ENCODE assay signal across 17 mouse cellular contexts in genomic region chr6:66906244-66906643, GRCm38 (mm10).
"Had no signal": no experiment of that assay in that cellular context is flagged by ENCODE, and none has a peak within 500 bp of the region (broad histone marks: within the 10 kb centered on the region; RNA-seq: fewer than 3 reads in every experiment).

No protein-coding gene starts in this region.

- H3K4me1 ChIP-seq: midbrain, embryonic 13.5 days; midbrain, embryonic 15.5 days; neural tube, embryonic 12.5 days had no signal

- H3K9ac ChIP-seq: liver, postnatal 0 days; lung, embryonic 15.5 days; midbrain, embryonic 13.5 days; midbrain, embryonic 15.5 days; neural tube, embryonic 12.5 days had no signal

- H3K27me3 ChIP-seq: lung, embryonic 15.5 days; megakaryocyte, embryonic 14.5 days; midbrain, embryonic 13.5 days; midbrain, embryonic 15.5 days; neural tube, embryonic 12.5 days had no signal

- H3K36me3 ChIP-seq: lung, embryonic 15.5 days; midbrain, embryonic 13.5 days; midbrain, embryonic 15.5 days; neural tube, embryonic 12.5 days had no signal

- H3K4me3 ChIP-seq: lung, embryonic 15.5 days; megakaryocyte, embryonic 14.5 days; midbrain, embryonic 13.5 days; midbrain, embryonic 15.5 days; neural tube, embryonic 12.5 days had no signal

- H3K4me2 ChIP-seq: lung, embryonic 15.5 days; midbrain, embryonic 11.5 days; midbrain, embryonic 13.5 days; midbrain, embryonic 15.5 days; neural tube, embryonic 12.5 days had no signal

- H3K9me3 ChIP-seq: lung, embryonic 15.5 days; megakaryocyte, embryonic 14.5 days; midbrain, embryonic 13.5 days; midbrain, embryonic 15.5 days; neural tube, embryonic 12.5 days had no signal

- H3K27ac ChIP-seq: lung, embryonic 15.5 days; macrophage; midbrain, embryonic 13.5 days; midbrain, embryonic 15.5 days; neural tube, embryonic 12.5 days had no signal

- ATAC-seq: liver, postnatal 0 days; lung, postnatal 0 days; midbrain, embryonic 13.5 days; midbrain, embryonic 15.5 days had no signal

- DNase-seq: liver, postnatal 0 days; lung, adult 2 months; lung, postnatal 14 days; lung, postnatal 36 days; right cerebral cortex, postnatal 14 days; spleen, adult 18-20 months; thymus, adult 18-20 months; thymus, postnatal 14 days; thymus, postnatal 36 days had no signal
